Mouse (Mus musculus): ENCODE data around the gene Cntnap2.

DNA sequence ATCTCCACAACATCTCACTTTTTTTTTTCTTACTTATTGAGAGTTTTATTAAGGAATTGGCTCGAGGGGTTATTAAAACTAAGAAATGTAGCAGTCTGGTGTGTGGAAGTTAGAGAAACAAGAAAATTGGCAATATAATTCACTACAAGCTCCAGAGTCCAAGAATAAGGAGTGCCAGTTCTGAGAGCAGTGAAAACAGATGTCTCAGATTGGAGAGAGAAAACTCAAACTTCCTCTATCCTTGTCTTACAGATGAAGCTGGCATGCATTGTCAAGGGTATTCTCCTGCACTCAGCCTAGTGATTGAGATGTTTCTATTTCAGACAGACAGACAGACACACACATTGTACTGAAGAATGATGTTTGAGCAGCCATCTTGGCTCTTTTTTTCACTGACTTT is 1984.4 kb downstream of the Cntnap2 start:
- TF ChIP-seq MYC (IDR thresholded peaks at IDR 0.05; ENCODE audit: low read depth, low read length), result no peak
- TF ChIP-seq USF2 (conservative IDR thresholded peaks at IDR 0.05; ENCODE audit: low read depth, low read length), result no peak
- TF ChIP-seq RCOR1 (conservative IDR thresholded peaks at IDR 0.05; ENCODE audit: low read depth, low read length), result no peak
